Mouse (Mus musculus) cortical plate, adult 2 months (tissue): ENCODE measurements around the gene Chd2.

Source experiments
- CTCF ChIP-seq: fragments of 200-500 bp; IDR thresholded peaks from 2 replicates; pipeline ENCODE4 v1.5.1; 2011; ENCODE audit warnings: mild to moderate bottlenecking, control low read depth, low read length; ENCODE audit not compliant: insufficient read depth; ENCODE audit errors: extremely low read depth
- POLR2A ChIP-seq: fragments of 200-500 bp; IDR thresholded peaks from 2 replicates; pipeline ENCODE4 v1.6.1; 2011; ENCODE audit warnings: mild to moderate bottlenecking, low read length, control low read depth; ENCODE audit not compliant: insufficient read depth; ENCODE audit errors: extremely low read depth

GRCm38 (mm10) chr7:73519060-73519796 lies 22.4 kb downstream of the Chd2 start:
- TF ChIP-seq CTCF (no peak), POLR2A (no peak)
